Mouse (Mus musculus): ENCODE data around the gene Vsnl1.

Gene Vsnl1

GRCm38 (mm10) chr12:11389141-11389540 lies 47.3 kb downstream of the Vsnl1 start:
- in situ Hi-C loops (cut with MboI; ENCODE audit: low sequenced_read_pairs), result no loop called here

GRCm38 (mm10) chr12:11384754-11385153 lies 51.7 kb downstream of the Vsnl1 start:
- in situ Hi-C loops (cut with MboI; ENCODE audit: low sequenced_read_pairs), result no loop called here

DNA sequence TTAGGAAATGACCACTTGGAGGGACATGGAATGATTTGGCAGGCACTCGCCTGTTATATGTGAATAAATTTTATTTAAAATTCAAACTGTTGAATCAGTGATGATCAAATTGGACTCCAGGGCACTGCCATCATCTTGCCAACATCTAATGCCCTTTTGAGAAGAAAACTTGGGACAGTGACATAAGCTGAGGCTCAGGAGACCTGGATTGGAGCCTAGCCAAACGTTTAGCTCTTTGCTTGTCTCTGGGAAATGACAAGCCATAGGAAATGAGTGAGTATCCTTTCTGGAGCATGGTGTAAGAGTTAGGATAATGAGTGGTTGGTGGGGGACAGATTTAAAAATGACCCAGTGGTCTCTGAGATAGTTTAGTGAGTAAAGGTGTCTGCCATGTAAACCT lies 57.0 kb downstream of the Vsnl1 start:
- in situ Hi-C loops (cut with MboI; ENCODE audit: low sequenced_read_pairs), result no loop called here

DNA sequence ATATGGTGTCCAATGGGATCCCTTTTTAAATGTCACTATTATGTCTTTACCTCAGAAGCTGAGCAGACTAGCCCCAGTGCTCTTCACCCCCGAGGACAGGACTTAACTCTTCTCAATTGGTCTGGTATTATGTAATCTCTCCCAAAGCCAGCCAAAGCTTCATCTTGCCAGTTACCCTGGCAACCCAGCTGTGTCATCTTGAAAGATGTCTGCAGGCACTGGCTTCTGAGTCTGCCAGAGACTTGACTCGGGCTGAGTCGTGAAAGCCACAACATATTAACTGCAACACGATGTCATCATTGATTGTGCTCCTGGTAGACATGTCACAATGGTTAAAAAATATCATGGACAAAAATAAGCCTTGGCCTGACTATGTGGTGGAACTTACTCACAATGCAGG lies 66.4 kb downstream of the Vsnl1 start:
- in situ Hi-C loops (cut with MboI; ENCODE audit: low sequenced_read_pairs), result loop anchor here (25.0 kb wide), 1 partner anchor 767 kb away; no protein-coding TSS in a partner anchor

DNA sequence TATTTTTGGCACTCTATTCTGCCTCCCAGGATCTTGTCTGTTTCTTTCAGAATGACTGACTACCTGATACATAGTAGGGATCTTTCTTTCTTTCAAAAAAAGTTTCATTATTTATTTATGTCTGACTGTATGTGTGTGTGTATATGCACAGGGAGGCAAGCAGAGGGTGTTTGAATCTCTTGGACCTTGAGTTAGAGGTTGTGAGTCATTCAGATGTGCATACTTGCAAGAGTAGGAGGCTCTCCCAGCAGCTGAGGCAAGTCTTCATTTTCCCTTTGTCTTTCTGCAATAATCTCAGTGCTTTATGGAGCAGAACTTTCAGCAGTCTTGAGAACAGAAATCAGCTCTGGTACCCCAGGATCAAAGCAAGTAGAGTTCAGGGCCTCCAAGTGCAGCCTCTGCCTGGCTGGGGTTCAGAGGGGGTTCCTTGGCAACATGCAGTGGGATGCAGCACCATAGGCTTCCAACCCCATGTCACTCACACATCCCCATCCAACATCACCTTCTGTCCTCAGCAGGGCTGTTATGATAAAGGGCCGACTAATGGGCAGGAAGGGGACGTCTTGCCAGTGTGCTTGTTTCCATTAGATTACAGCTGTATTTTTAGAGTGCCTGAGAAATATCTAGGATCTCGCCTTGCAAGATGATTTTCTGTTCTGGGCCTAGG lies 69.2 kb downstream of the Vsnl1 start:
- in situ Hi-C loops (cut with MboI; ENCODE audit: low sequenced_read_pairs), result loop anchor here (25.0 kb wide), 1 partner anchor 770 kb away; no protein-coding TSS in a partner anchor

DNA sequence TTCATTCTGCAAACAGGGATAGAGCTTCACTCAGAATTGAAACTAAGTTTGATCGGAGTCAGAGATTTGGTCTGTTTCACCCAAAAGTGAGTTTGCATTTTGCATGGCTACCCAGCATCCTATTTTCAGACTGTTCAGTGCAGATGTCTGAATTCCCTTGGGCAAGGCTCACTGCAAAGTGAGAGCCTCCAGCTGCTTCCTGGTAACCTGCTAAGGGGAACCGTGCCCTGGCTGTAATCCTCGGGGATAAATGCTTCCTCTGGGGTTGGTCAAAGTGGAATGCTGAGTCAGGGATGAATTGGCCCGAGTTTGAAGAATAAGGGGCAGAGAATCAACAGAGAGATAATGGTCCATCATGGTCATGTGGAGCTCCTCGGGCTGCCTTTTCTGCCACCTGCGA lies 71.5 kb downstream of the Vsnl1 start:
- in situ Hi-C loops (cut with MboI; ENCODE audit: low sequenced_read_pairs), result loop anchor here (25.0 kb wide), 1 partner anchor 772 kb away; no protein-coding TSS in a partner anchor

GRCm38 (mm10) chr12:11362435-11362834 lies 74.0 kb downstream of the Vsnl1 start:
- in situ Hi-C loops (cut with MboI; ENCODE audit: low sequenced_read_pairs), result loop anchor here (25.0 kb wide), 1 partner anchor 775 kb away; no protein-coding TSS in a partner anchor

DNA sequence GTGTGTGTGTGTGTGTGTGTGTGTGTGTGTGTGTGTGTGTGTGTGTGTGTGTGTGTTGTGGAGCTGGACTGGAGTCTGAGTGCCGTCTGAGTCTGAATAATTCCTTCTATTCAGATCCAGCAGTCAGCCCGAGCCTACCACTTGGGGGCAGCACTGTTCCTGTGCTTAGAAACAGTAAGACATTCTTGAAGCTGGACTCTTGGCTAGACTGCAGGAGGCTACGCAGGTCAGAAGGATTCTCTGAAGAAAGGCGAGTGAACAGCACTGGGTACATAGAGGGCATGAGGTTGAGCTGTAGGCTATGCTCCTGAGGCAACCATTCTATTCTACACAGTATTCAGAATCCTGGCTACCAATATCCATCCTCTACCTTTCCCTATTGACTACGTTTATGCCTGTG lies 85.5 kb downstream of the Vsnl1 start:
- in situ Hi-C loops (cut with MboI; ENCODE audit: low sequenced_read_pairs), result loop anchor here (25.0 kb wide), 1 partner anchor 786 kb away; no protein-coding TSS in a partner anchor

DNA sequence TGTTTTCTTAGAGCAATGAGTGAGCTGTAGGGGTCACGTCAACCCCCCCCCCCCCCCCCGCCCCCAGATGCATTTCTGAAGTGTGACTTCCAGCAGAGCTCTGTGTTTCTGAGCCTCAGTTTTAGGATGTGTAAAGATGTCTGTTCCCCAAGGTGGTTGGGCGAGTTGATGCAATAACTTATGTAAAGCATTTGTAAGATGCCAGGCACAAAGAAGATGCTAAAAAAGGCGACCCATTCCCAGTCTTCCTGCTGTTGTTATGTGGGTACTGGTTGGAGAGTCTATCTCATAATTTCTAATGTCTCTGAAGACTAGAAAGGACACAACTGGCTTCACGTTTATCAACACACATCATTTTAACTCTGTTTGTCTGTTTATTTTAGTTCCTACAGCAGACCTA lies 86.5 kb downstream of the Vsnl1 start:
- in situ Hi-C loops (cut with MboI; ENCODE audit: low sequenced_read_pairs), result loop anchor here (25.0 kb wide), 1 partner anchor 787 kb away; no protein-coding TSS in a partner anchor

DNA sequence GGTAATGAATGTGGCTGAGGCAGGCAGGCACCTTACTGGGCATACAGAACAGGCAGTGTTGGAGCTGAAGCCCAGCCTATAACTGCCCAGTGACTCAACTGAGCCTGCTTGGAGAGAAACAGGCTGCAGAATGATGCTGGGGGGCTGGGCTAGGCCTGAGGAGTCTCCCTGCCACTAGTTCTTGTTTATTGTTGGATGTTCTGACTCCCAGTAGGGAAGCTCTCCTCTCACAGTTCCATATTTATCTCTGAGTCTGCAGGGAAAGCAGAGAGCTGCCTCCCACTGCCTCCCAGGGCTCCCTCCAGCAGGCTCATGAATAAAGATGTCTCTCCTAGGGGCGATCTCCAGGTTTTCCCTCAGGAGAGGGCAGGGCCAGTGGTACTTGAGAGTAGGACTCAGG lies 88.0 kb downstream of the Vsnl1 start:
- in situ Hi-C loops (cut with MboI; ENCODE audit: low sequenced_read_pairs), result no loop called here

DNA sequence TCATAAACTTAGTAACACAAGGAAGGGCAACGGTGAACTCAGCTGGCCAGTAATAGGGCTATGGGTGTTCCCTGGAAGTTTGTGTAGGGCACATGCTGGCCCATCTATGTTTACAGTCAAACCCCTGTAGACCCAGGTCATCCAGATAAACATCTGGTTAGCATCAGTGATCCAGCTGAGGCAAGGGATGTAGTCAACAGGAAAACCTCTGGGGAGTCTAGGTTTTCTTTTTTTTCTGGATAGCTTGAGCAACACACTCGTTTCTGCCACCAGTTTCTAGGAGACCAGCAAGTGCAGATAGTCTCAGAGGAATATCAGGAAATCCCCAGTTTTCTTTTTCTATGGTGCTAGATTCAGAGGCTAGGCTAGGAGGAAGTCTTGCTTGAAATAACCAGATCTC lies 90.5 kb downstream of the Vsnl1 start:
- in situ Hi-C loops (cut with MboI; ENCODE audit: low sequenced_read_pairs), result no loop called here

GRCm38 (mm10) chr12:11342020-11342600 lies 94.3 kb downstream of the Vsnl1 start:
- in situ Hi-C loops (cut with MboI; ENCODE audit: low sequenced_read_pairs), result no loop called here

DNA sequence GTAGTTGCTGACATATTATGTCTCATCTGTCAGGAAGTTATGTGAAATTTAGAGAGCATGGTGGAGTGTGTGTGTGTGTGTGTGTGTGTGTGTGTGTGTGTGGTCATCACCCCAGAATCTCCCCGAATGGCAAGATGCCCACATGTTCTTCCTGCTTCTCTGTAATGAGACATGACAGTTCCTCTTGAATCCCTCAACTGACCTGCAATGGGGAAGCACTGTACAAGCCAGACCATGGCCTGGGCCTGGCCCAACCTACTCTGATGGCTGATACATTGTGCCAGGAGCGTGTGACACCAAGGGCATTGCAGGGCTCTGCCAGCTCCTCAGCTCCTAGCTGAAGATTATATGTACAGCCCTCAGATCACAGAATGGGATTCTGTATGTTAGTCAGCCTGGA lies 98.2 kb downstream of the Vsnl1 start:
- in situ Hi-C loops (cut with MboI; ENCODE audit: low sequenced_read_pairs), result loop anchor here (10.0 kb wide), 1 partner anchor 143 kb away; no protein-coding TSS in a partner anchor

DNA sequence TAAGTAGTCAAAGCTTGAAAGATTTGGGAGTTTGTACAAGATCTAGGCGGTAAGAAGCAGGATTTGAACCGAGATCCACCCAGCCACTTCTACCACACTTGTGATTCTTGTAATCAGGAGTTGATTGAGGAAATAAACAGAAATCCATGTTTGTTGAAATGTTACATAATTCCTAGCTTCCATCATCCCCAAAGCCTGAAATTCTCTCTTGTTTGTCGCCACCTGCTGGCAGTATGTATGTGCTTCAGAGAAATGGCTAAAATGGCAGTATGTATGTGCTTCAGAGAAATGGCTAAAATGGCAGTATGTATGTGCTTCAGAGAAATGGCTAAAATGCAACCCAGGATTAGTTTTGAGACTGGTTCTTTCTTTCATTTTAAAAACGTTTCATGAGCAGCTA lies 99.6 kb downstream of the Vsnl1 start:
- in situ Hi-C loops (cut with MboI; ENCODE audit: low sequenced_read_pairs), result loop anchor here (10.0 kb wide), 1 partner anchor 142 kb away; no protein-coding TSS in a partner anchor

GRCm38 (mm10) chr12:11326483-11326882 lies 109.9 kb downstream of the Vsnl1 start:
- in situ Hi-C loops (cut with MboI; ENCODE audit: low sequenced_read_pairs), result no loop called here

DNA sequence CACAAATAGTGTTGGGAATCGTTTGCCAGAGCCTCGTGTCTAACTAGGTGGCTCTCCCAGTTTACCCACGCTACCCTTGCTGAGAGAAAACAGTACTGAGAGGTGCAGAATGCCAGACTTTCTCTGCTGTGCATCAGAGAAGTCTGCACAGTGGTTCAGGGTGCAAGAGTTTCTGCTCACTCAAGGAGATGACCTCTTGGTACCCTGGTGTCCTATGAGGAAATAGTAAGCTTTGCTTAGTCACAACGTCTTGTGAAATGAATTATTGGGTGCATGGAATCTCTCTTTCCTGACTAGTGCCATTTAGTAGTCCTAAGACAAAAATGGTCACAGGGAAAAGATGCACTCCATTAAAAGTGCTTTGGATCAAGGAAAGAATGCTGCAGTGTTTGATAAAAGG lies 111.9 kb downstream of the Vsnl1 start:
- in situ Hi-C loops (cut with MboI; ENCODE audit: low sequenced_read_pairs), result no loop called here

DNA sequence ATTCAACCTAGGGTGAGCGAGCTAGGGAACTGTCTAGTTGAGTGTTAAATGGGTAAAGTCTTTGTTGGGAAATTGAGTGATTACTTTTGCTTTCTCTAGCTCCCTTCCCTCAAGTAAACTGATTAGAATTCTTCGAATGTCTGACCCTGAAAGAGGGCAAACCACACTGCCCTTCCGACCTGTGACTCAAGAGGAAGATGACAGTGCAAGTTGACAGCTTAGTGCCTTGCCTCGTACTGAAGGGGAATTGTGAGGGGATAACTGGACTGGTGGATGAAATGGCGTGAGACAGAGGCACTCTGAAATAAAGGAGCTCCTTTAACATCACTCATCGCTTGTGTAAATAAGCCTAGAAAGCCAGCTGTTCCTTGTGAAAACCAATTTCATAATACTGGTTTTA lies 118.7 kb downstream of the Vsnl1 start:
- in situ Hi-C loops (cut with MboI; ENCODE audit: low sequenced_read_pairs), result no loop called here

DNA sequence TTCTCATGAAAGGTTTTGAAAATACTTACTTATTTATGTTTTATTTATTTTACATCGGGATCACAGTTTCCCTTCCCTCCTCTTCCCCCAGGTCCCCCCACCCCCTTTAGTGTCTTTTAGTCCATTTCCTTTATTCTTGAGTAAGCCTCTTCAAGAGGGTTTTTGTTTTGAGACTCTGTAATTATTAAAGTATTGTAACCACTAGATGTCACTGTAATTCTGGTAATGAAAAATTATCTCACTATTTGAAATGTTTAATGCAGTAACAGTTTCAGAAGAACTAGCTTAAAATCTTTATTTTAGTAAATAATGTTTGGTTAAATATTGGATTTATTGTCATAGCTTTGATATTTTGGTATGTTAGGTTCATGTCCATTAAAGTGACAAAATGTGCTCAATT lies 122.6 kb downstream of the Vsnl1 start:
- in situ Hi-C loops (cut with MboI; ENCODE audit: low sequenced_read_pairs), result no loop called here

DNA sequence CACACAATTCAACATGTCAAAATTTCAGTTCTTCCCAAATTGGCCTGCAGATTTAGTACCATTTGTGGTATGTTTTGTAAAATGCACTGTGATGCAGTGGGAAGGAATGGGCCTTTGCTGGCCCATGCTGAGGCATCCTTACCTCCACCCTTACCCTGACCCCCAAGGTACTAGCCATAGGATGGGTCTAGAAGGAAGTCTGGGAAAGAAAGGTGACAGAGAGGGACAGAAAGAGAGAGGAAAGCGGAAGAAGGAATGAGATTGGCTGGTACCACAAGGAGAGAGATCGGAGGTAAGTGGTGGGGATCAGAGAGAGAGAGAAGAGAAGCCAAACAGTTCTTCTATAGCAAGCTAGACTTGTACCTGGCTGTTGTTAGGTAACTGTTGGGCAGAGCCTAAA lies 125.3 kb downstream of the Vsnl1 start:
- in situ Hi-C loops (cut with MboI; ENCODE audit: low sequenced_read_pairs), result no loop called here

GRCm38 (mm10) chr12:11306753-11307645 lies 129.4 kb downstream of the Vsnl1 start:
- in situ Hi-C loops (cut with MboI; ENCODE audit: low sequenced_read_pairs), result no loop called here

- in situ Hi-C loops (cut with MboI; ENCODE audit: low sequenced_read_pairs), result no loop called here
These were observed 135.6 kb downstream of the Vsnl1 start for GRCm38 (mm10) chr12:11300858-11301257.

Measured in CH12F3 (cell line).